8 mouse cellular contexts compared by ENCODE assay signal in genomic region chr6:34862791-34863403, GRCm38 (mm10). TPM values are rescaled to one million over a fixed set of nuclear protein-coding genes. Genes with fewer than 3 reads are reported as not detected.
DNase-seq lines count a peak whose midpoint lies in the region; ATAC-seq and TF ChIP-seq lines count a peak whose summit lies in the region.

Gene Tmem140 (plus strand): TSS chr6:34863146.

- no peak for ATAC-seq in embryonic facial prominence, embryonic 11.5 days (replicated peaks; ENCODE audit: insufficient number of reproducible peaks, low FRiP score, low TSS enrichment, low read depth)
- no peak for ATAC-seq in heart, embryonic 13.5 days (ENCODE audit: extremely low read depth, insufficient number of reproducible peaks, low FRiP score, low TSS enrichment)

- H3K4me2 ChIP-seq in embryonic facial prominence, embryonic 11.5 days (ENCODE audit: low read depth, low read length) = no peak within 1 kb of the TSS
- peak within 1 kb of the TSS; percentile 58 for H3K4me2 ChIP-seq in heart, embryonic 13.5 days

- H3K4me3 ChIP-seq in embryonic facial prominence, embryonic 11.5 days (ENCODE audit: low read depth, low read length) = no peak within 1 kb of the TSS
- H3K4me3 ChIP-seq in embryonic facial prominence, embryonic 10.5 days = no peak within 1 kb of the TSS
- H3K4me3 ChIP-seq in bone marrow, adult 2 months (replicated peaks; ENCODE audit: control insufficient read depth, low read depth, low read length) = peak within 1 kb of the TSS; percentile 76
- H3K4me3 ChIP-seq in heart, embryonic 13.5 days = peak within 1 kb of the TSS; percentile 39

- no peak within 1 kb of the TSS for H3K27ac ChIP-seq in embryonic facial prominence, embryonic 11.5 days (replicated peaks; ENCODE audit: low read depth, low read length)
- H3K27ac ChIP-seq in embryonic facial prominence, embryonic 10.5 days (replicated peaks) = no peak within 1 kb of the TSS
- H3K27ac ChIP-seq in bone marrow, adult 2 months (ENCODE audit: control insufficient read depth, insufficient read depth, low read depth, low read length, poor library complexity) = peak within 1 kb of the TSS; percentile 84
- H3K27ac ChIP-seq in heart, embryonic 13.5 days (replicated peaks) = peak within 1 kb of the TSS; percentile 46

- no peak for DNase-seq in embryonic facial prominence, embryonic 11.5 days (ENCODE audit: low spot score)
- DNase-seq in embryonic facial prominence, embryonic 10.5 days (ENCODE audit: low spot score) = no peak
- DNase-seq in large intestine, adult 2 months (ENCODE audit: low read depth, low spot score) = peak; percentile 68
- DNase-seq in natural killer cell, adult 2 months (ENCODE audit: low spot score in 2 of 2) = peak; percentile 65 to 68
- DNase-seq in cerebellum, adult 9-11 months = no peak
- DNase-seq in layer of hippocampus, postnatal 10 days (ENCODE audit: low spot score in 2 of 2) = no peak

- TF ChIP-seq POLR2A in bone marrow, adult 2 months (IDR thresholded peaks at IDR 0.05; ENCODE audit: borderline replicate concordance, control insufficient read depth, low read depth, low read length) = peak; percentile 67; the same call in 1 of the 2 replicates

- no peaks in the 10 kb centered on the region for H3K27me3 ChIP-seq in embryonic facial prominence, embryonic 11.5 days (ENCODE audit: control insufficient read depth, insufficient read depth, low read length)
- no peaks in the 10 kb centered on the region for H3K27me3 ChIP-seq in embryonic facial prominence, embryonic 10.5 days (replicated peaks; ENCODE audit: low read depth, poor library complexity, severe bottlenecking)
- H3K27me3 ChIP-seq in heart, embryonic 13.5 days (replicated peaks) = no peaks in the 10 kb centered on the region

- no peaks in the 10 kb centered on the region for H3K9me3 ChIP-seq in embryonic facial prominence, embryonic 11.5 days (replicated peaks; ENCODE audit: control insufficient read depth, low read length)
- no peaks in the 10 kb centered on the region for H3K9me3 ChIP-seq in embryonic facial prominence, embryonic 10.5 days
- no peaks in the 10 kb centered on the region for H3K9me3 ChIP-seq in heart, embryonic 13.5 days

- WGBS in embryonic facial prominence, embryonic 11.5 days = 41% methylated on average over 11 of the region's 11 CpGs
- WGBS in embryonic facial prominence, embryonic 10.5 days = 41% methylated on average over 11 of the region's 11 CpGs
- 1% methylated on average over 11 of the region's 11 CpGs for WGBS in bone marrow, adult 2 months
- 29% methylated on average over 11 of the region's 11 CpGs for WGBS in heart, embryonic 13.5 days
- WGBS in large intestine, adult 2 months = 8% methylated on average over 11 of the region's 11 CpGs

- no peaks in the 10 kb centered on the region for H3K36me3 ChIP-seq in embryonic facial prominence, embryonic 11.5 days (replicated peaks; ENCODE audit: control insufficient read depth, insufficient read depth, low read depth, low read length)
- no peaks in the 10 kb centered on the region for H3K36me3 ChIP-seq in embryonic facial prominence, embryonic 10.5 days (replicated peaks)
- no peaks in the 10 kb centered on the region for H3K36me3 ChIP-seq in heart, embryonic 13.5 days

- no peaks in the 10 kb centered on the region for H3K4me1 ChIP-seq in embryonic facial prominence, embryonic 11.5 days (ENCODE audit: control insufficient read depth, insufficient read depth, low read length)
- peaks cover 37% of the 10 kb centered on the region for H3K4me1 ChIP-seq in embryonic facial prominence, embryonic 10.5 days
- peaks cover 9% of the 10 kb centered on the region for H3K4me1 ChIP-seq in bone marrow, adult 2 months (ENCODE audit: control insufficient read depth, insufficient read depth, low read length)
- peaks cover 47% of the 10 kb centered on the region for H3K4me1 ChIP-seq in heart, embryonic 13.5 days

- H3K9ac ChIP-seq in embryonic facial prominence, embryonic 11.5 days (replicated peaks; ENCODE audit: low read length) = peak within 1 kb of the TSS; percentile 22; the same call in 1 of the 2 replicates
- H3K9ac ChIP-seq in heart, embryonic 13.5 days = peak within 1 kb of the TSS; percentile 74

- no peak for TF ChIP-seq CTCF in bone marrow, adult 2 months (IDR thresholded peaks at IDR 0.05; ENCODE audit: control insufficient read depth, insufficient read depth, low read length)

RNA-seq across cellular contexts. Expression of gene Tmem140, which starts in this region (rescaled TPM):
- polyA plus RNA-seq in embryonic facial prominence, embryonic 11.5 days (2014; fragmentation: Nextera tagmentation; extraction: Ambion mirVana) = 1.2 and 1.5 TPM in 2 replicates
- polyA plus RNA-seq in embryonic facial prominence, embryonic 10.5 days (2016; fragmentation: Nextera tagmentation; extraction: Ambion mirVana) = 1.8 and 1.9 TPM in 2 replicates
- 5.7 and 16.5 TPM in 2 replicates for polyA plus RNA-seq in bone marrow, adult 2 months (2011; ENCODE audit: insufficient read depth, insufficient read length, low replicate concordance, missing spikeins)
- 0.92 and 1.5 TPM in 2 replicates for polyA plus RNA-seq in heart, embryonic 13.5 days (2015; fragmentation: Nextera tagmentation; extraction: Ambion mirVana)
- polyA plus RNA-seq in large intestine, adult 2 months (2012; rRNA removed) = 22.8 and 24.1 TPM in 2 replicates
- 1 to 10 TPM; 1.1 to 1.8 TPM for total RNA-seq in layer of hippocampus, postnatal 10 days (2021)

Comparison
In these comparisons a context has a peak if more than half of its experiments do, and no peak if none do; other contexts are left out.
1. DNase-seq: peak in large intestine, adult 2 months (single experiment) and natural killer cell, adult 2 months (2 of 2); none in embryonic facial prominence, embryonic 11.5 days (single experiment), embryonic facial prominence, embryonic 10.5 days (single experiment), cerebellum, adult 9-11 months (single experiment) and layer of hippocampus, postnatal 10 days (0 of 2).
2. H3K27ac ChIP-seq: peak in bone marrow, adult 2 months (single experiment) and heart, embryonic 13.5 days (single experiment); none in embryonic facial prominence, embryonic 11.5 days (single experiment) and embryonic facial prominence, embryonic 10.5 days (single experiment).
3. H3K4me3 ChIP-seq: peak in bone marrow, adult 2 months (single experiment) and heart, embryonic 13.5 days (single experiment); none in embryonic facial prominence, embryonic 11.5 days (single experiment) and embryonic facial prominence, embryonic 10.5 days (single experiment).